Mouse (Mus musculus): ENCODE measurements around the gene Rnf114. TPM values are rescaled to one million over a fixed set of nuclear protein-coding genes. Genes with fewer than 3 reads are reported as not detected.

The Rnf114 gene
- polyA plus RNA-seq (2012; rRNA removed) = 23.2 and 27.3 TPM in 2 replicates

DNA sequence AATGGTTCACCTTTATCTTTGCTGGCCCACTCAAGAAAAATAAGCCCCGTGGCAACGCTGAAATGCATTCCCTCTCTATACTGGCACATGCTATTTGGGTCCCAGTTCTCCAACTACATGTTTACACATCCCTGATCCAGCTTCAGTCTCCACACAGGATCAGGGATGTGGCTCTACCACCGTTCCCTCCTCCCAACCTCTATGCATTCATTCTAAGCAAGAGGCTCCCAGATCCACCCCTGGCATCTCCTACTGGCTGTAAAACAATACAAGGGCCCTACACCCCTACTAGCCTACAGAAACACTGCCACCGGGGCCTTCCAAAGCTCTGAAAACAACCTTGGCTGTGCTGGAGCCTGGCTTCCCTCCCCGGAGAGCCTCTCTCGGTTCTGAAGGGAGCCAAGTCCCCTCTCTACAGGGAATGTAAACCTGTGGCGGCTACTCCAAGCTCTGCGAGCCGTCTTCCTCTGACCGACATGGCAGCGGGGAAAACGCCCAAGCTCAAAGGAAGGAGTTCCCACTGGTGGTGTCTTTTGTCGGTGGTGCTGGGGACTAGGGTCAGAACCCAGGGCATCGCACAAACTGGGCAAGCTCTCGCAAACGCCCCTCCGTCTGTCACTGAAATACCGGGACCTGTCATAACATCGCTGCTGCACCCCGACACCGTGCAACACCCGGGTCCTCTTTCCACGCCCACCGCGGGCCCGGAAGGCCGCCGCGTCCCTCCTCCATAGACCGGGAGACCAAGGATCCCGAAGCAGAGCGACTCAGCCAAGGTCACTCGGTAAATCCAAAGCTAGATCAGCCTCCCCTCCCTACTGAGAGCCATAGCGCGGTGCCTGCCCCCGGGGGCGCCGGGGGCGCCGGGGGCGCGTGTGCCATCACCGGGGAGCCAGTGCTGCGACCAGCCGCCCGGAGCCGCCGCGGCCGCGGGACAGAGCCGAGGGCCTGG, at the start of gene Rnf114:
Rnf114 (plus strand) TSS at position 889 of the 952 bp plus-strand sequence.

GRCm38 (mm10) chr2:167492713-167493636, 530 bp downstream of the Rnf114 start, which contains the start of gene Spata2:
Gene Spata2 (minus strand): TSS chr2:167492887.

DNA sequence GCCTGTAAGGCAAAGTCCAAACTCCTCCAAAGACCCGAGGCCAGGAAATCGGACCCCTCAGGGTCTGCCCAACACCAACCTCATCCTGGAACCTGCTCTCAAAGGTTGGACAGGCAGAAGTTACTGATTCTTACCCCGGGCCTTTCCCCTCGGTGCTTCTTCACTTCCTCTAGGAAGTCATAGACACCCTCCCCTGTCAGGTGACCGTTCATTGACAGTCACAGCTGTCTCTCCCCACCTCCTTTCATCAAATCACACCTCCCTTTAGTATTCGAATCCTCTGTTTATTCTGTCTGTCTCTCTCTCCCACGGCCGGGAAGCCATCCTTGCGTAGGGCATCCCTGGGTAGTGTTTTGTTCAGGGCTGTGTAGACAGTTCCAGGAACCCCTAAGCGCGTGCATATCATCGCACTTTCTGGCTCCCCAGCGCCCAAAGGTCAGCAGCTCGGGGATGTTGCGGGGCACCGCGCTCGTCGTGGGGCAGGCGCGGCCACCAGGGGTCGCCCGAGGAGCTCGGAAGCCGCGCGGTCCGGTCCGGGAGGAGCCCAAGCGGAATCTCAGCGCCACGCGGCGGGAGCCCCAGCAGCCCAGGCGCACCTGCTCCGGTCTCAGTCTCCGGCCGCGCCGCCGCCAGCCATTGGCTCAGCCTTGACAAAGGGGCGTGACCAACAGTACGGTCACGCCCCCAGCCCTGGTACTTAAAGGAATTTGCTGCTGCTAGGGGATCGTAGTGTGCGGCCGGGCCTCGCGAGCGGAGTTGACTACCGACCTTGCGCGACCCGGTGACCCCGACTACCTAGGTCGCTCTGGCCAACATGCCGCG, 45.2 kb downstream of the Rnf114 start, which contains the start of gene Snai1:
Snai1 (plus strand) TSS at position 720 of the 822 bp plus-strand sequence.

Other genes with a start within 250 kb of the Rnf114 start
- gene B4galt5, start 143.5 kb upstream of the Rnf114 start, polyA plus RNA-seq (2012; rRNA removed) = 2.4 and 2.9 TPM in 2 replicates
- gene Slc9a8, start 70.9 kb upstream of the Rnf114 start, polyA plus RNA-seq (2012; rRNA removed) = 12.7 and 14.7 TPM in 2 replicates
- 6.4 and 7.6 TPM in 2 replicates for gene Spata2, start 242 bp downstream of the Rnf114 start, polyA plus RNA-seq (2012; rRNA removed)
- 1.6 and 1.7 TPM in 2 replicates for gene Snai1, start 45.5 kb downstream of the Rnf114 start, polyA plus RNA-seq (2012; rRNA removed)
- gene Ube2v1, start 139.4 kb downstream of the Rnf114 start, polyA plus RNA-seq (2012; rRNA removed) = 66.8 and 82.0 TPM in 2 replicates
- 0.05 TPM in 1 of 2 replicates, not detected in the other for gene Gm20431, start 168.9 kb downstream of the Rnf114 start, polyA plus RNA-seq (2012; rRNA removed)
- gene Cebpb, start 196.3 kb downstream of the Rnf114 start, polyA plus RNA-seq (2012; rRNA removed) = 13.1 and 17.2 TPM in 2 replicates
- 12.2 and 14.0 TPM in 2 replicates for gene Tmem189, start 197.2 kb downstream of the Rnf114 start, polyA plus RNA-seq (2012; rRNA removed)